Mouse (Mus musculus) thymus, postnatal 14 days (tissue): ENCODE measurements around the gene Kmt2e.

Source experiments
- DNase-seq: peaks from one replicate; pipeline ENCODE4 v3.0.0; 2021

Gene Kmt2e

GRCm38 (mm10) chr5:23433720-23434597, at the start of gene Kmt2e:
Kmt2e (plus strand) TSS chr5:23434441.
- peak; percentile 95 for DNase-seq

- DNase-seq, result peak; percentile 51
Measured at GRCm38 (mm10) chr5:23385136-23385535, 49.1 kb upstream of the Kmt2e start.

GRCm38 (mm10) chr5:23385763-23386217, 48.5 kb upstream of the Kmt2e start:
- peak; percentile 32 for DNase-seq

GRCm38 (mm10) chr5:23386562-23387312, 47.5 kb upstream of the Kmt2e start:
- DNase-seq, result peak; percentile 91

- DNase-seq, result no peak
Measured at GRCm38 (mm10) chr5:23387313-23387666, 47.0 kb upstream of the Kmt2e start.

- DNase-seq, result no peak
Measured at GRCm38 (mm10) chr5:23388091-23388490, 46.1 kb upstream of the Kmt2e start.

GRCm38 (mm10) chr5:23389601-23390305, 44.5 kb upstream of the Kmt2e start:
- no peak for DNase-seq

GRCm38 (mm10) chr5:23391714-23392113, 42.5 kb upstream of the Kmt2e start:
- no peak for DNase-seq

- no peak for DNase-seq
Measured at GRCm38 (mm10) chr5:23393870-23394269, 40.4 kb upstream of the Kmt2e start.

GRCm38 (mm10) chr5:23394366-23395145, 39.7 kb upstream of the Kmt2e start:
- DNase-seq, result no peak

GRCm38 (mm10) chr5:23395721-23396120, 38.5 kb upstream of the Kmt2e start:
- no peak for DNase-seq

- no peak for DNase-seq
Measured at GRCm38 (mm10) chr5:23396756-23397155, 37.5 kb upstream of the Kmt2e start.

GRCm38 (mm10) chr5:23400156-23400555, 34.1 kb upstream of the Kmt2e start:
- DNase-seq, result no peak

- no peak for DNase-seq
Measured at GRCm38 (mm10) chr5:23400868-23401267, 33.4 kb upstream of the Kmt2e start.

GRCm38 (mm10) chr5:23401368-23401767, 32.9 kb upstream of the Kmt2e start:
- DNase-seq, result no peak

GRCm38 (mm10) chr5:23401999-23402398, 32.2 kb upstream of the Kmt2e start:
- DNase-seq, result no peak

- DNase-seq, result no peak
Measured at GRCm38 (mm10) chr5:23403161-23403560, 31.1 kb upstream of the Kmt2e start.

GRCm38 (mm10) chr5:23405666-23406404, 28.4 kb upstream of the Kmt2e start:
- no peak for DNase-seq

GRCm38 (mm10) chr5:23406405-23406745, 27.9 kb upstream of the Kmt2e start:
- no peak for DNase-seq

- no peak for DNase-seq
Measured at GRCm38 (mm10) chr5:23408106-23408505, 26.1 kb upstream of the Kmt2e start.

GRCm38 (mm10) chr5:23410040-23410717, 24.1 kb upstream of the Kmt2e start:
- no peak for DNase-seq
